28 mouse cellular contexts compared by ENCODE assay signal in the genomic region with DNA sequence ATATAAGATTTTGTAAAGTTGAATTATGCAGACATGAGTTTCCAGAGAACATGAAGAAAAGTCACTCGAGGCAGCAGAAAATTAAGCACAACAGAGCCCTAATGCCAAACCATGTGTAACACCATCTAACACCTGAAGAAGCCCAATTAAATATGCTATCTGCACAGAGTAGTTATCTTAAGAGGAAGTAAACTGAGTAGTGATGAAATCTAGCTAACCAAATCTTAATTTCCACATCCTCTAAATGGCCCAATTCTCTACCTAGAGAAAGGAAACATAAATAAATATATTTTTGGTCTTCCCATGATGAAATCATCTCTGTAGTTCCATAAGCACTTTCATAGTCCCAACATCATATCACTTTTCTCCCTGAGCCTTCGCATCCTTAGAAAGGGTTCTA.
DNase-seq lines count a peak whose midpoint lies in the region; ATAC-seq and TF ChIP-seq lines count a peak whose summit lies in the region.
"Had no signal": no experiment of that assay in that cellular context is flagged by ENCODE, and none has a peak within 500 bp of the region (broad histone marks: within the 10 kb centered on the region; RNA-seq: fewer than 3 reads in every experiment).

No protein-coding gene starts in this region.

- H3K9ac ChIP-seq in stomach, postnatal 0 days (ENCODE audit: low read length) = no peak overlapping the region
- H3K9ac ChIP-seq in midbrain, embryonic 13.5 days (replicated peaks) = no peak overlapping the region
- H3K9ac ChIP-seq: embryonic facial prominence, embryonic 13.5 days; embryonic facial prominence, embryonic 15.5 days; forebrain, embryonic 12.5 days had no signal

- H3K27me3 ChIP-seq in stomach, postnatal 0 days (ENCODE audit: control insufficient read depth, insufficient read depth, low read length) = no peaks in the 10 kb centered on the region
- H3K27me3 ChIP-seq in midbrain, embryonic 13.5 days = no peaks in the 10 kb centered on the region
- H3K27me3 ChIP-seq: CH12.LX; embryonic facial prominence, embryonic 13.5 days; embryonic facial prominence, embryonic 15.5 days; forebrain, embryonic 12.5 days had no signal

- H3K4me1 ChIP-seq in stomach, postnatal 0 days (replicated peaks; ENCODE audit: control insufficient read depth, insufficient read depth) = no peaks in the 10 kb centered on the region
- H3K4me1 ChIP-seq in midbrain, embryonic 13.5 days (replicated peaks) = no peaks in the 10 kb centered on the region
- H3K4me1 ChIP-seq: embryonic facial prominence, embryonic 13.5 days; embryonic facial prominence, embryonic 15.5 days; forebrain, embryonic 10.5 days; forebrain, embryonic 12.5 days had no signal

- no peak overlapping the region for H3K27ac ChIP-seq in stomach, postnatal 0 days (replicated peaks)
- no peak overlapping the region for H3K27ac ChIP-seq in midbrain, embryonic 13.5 days
- H3K27ac ChIP-seq: embryonic facial prominence, embryonic 13.5 days; embryonic facial prominence, embryonic 15.5 days; forebrain, embryonic 10.5 days; forebrain, embryonic 12.5 days had no signal

- TF ChIP-seq EP300 in stomach, postnatal 0 days (optimal IDR thresholded peaks at IDR 0.05) = no peak

- no peak for DNase-seq in lung, adult 18-20 months
- no peak for DNase-seq in stomach, postnatal 0 days (ENCODE audit: low spot score)
- DNase-seq: adrenal gland, adult 8-10 months; adrenal gland, postnatal 14 days; adrenal gland, postnatal 36 days; B cell, adult 2 months; cerebellum, adult 11-12 months; cerebellum, adult 2 months; cerebellum, adult 9-10 months; cerebellum, postnatal 10 days; cerebellum, postnatal 25 days; embryo, embryonic 11 days had no signal

- no peak for TF ChIP-seq CTCF in stomach, postnatal 0 days (IDR thresholded peaks at IDR 0.05; ENCODE audit: low read depth)

- ATAC-seq in common myeloid progenitor, adult 5-6 weeks (replicated peaks; ENCODE audit: low read depth, poor library complexity, severe bottlenecking) = peak; percentile 58; the same call in 1 of the 2 replicates
- ATAC-seq in megakaryocyte, adult 5-6 weeks (ENCODE audit: poor library complexity, severe bottlenecking) = peak; percentile 94
- peak; percentile 66; the same call in 1 of the 2 replicates for ATAC-seq in monocyte, adult 5-6 weeks (replicated peaks; ENCODE audit: insufficient number of reproducible peaks, low FRiP score, low TSS enrichment, poor library complexity, severe bottlenecking)
- no peak for ATAC-seq in stomach, postnatal 0 days (ENCODE audit: low FRiP score, low TSS enrichment)
- ATAC-seq in midbrain, embryonic 13.5 days = no peak
- ATAC-seq: activated CD4-positive, CD25-positive, alpha-beta regulatory T cell, adult 4 months; CD4-positive, CD25-positive, alpha-beta regulatory T cell, adult 4 months; forebrain, embryonic 14.5 days; forebrain, embryonic 16.5 days; Patski had no signal

- 77% methylated on average over 2 of the region's 2 CpGs for WGBS in stomach, postnatal 0 days
- 84% methylated on average over 2 of the region's 2 CpGs for WGBS in midbrain, embryonic 13.5 days

- H3K9me3 ChIP-seq in stomach, postnatal 0 days (ENCODE audit: control insufficient read depth, low read length) = no peaks in the 10 kb centered on the region
- H3K9me3 ChIP-seq in midbrain, embryonic 13.5 days = no peaks in the 10 kb centered on the region
- H3K9me3 ChIP-seq: embryonic facial prominence, embryonic 13.5 days; embryonic facial prominence, embryonic 15.5 days; forebrain, embryonic 10.5 days; forebrain, embryonic 12.5 days; G1E had no signal

- H3K36me3 ChIP-seq in stomach, postnatal 0 days (ENCODE audit: control insufficient read depth, insufficient read depth, low read length) = no peaks in the 10 kb centered on the region
- no peaks in the 10 kb centered on the region for H3K36me3 ChIP-seq in midbrain, embryonic 13.5 days
- H3K36me3 ChIP-seq: embryonic facial prominence, embryonic 15.5 days; forebrain, embryonic 10.5 days; forebrain, embryonic 12.5 days; G1E had no signal

- no peak overlapping the region for H3K4me2 ChIP-seq in stomach, postnatal 0 days (replicated peaks; ENCODE audit: low read depth)
- H3K4me2 ChIP-seq in midbrain, embryonic 13.5 days (replicated peaks) = no peak overlapping the region
- H3K4me2 ChIP-seq: embryonic facial prominence, embryonic 13.5 days; embryonic facial prominence, embryonic 15.5 days; forebrain, embryonic 12.5 days had no signal

- no peak overlapping the region for H3K4me3 ChIP-seq in stomach, postnatal 0 days (ENCODE audit: low read depth, low read length)
- no peak overlapping the region for H3K4me3 ChIP-seq in midbrain, embryonic 13.5 days (replicated peaks)
- H3K4me3 ChIP-seq: embryonic facial prominence, embryonic 13.5 days; embryonic facial prominence, embryonic 15.5 days; erythroblast, embryonic 14.5 days; forebrain, embryonic 10.5 days; forebrain, embryonic 12.5 days had no signal

Comparison
In these comparisons a context has a peak if more than half of its experiments do, and no peak if none do; other contexts are left out.
1. ATAC-seq: peak in common myeloid progenitor, adult 5-6 weeks (single experiment), megakaryocyte, adult 5-6 weeks (single experiment) and monocyte, adult 5-6 weeks (single experiment); none in stomach, postnatal 0 days (single experiment) and midbrain, embryonic 13.5 days (single experiment).